Mouse (Mus musculus) MEL (cell line): ENCODE results near the gene Gm20521. TPM values are rescaled to one million over a fixed set of nuclear protein-coding genes. Genes with fewer than 3 reads are reported as not detected.
A peak's percentile ranks its signal among the peaks of the same experiment; 100 is the strongest.

Experiments used
- DNase-seq: peaks from one replicate; pipeline ENCODE4 v3.0.0; 2011; ENCODE audit warnings: low read depth, low spot score
- H3K27ac ChIP-seq: 2 replicates; pipeline ENCODE4 v1.5.1; 2012; ENCODE audit warnings: low read depth, mild to moderate bottlenecking, control low read depth, low read length, moderate library complexity; ENCODE audit not compliant: control insufficient read depth
- H3K27me3 ChIP-seq, 2 experiments: fragments of 150-350 bp in 1 of 2; sonication (generic) in 1 of 2; 2 replicates each; pipeline ENCODE4 v1.6.1; 2012; ENCODE audit warnings: low read length in 2 of 2, mild to moderate bottlenecking in 2 of 2, improper control_type of control experiment in 1 of 2, moderate library complexity in 1 of 2; ENCODE audit not compliant: insufficient read depth in 2 of 2, control insufficient read depth in 1 of 2
- H3K36me3 ChIP-seq, 2 experiments: 2 replicates each; pipeline ENCODE4 v1.6.1; 2012 to 2014; ENCODE audit warnings: low read length in 2 of 2, improper control_type of control experiment in 1 of 2, inconsistent platforms in 1 of 2, mild to moderate bottlenecking in 1 of 2; ENCODE audit not compliant: insufficient read depth in 2 of 2, control insufficient read depth in 1 of 2
- H3K4me1 ChIP-seq, 2 experiments: fragments of 150-350 bp in 1 of 2; sonication (generic) in 1 of 2; 2 replicates each; pipeline ENCODE4 v1.6.1; 2012; ENCODE audit warnings: low read length in 2 of 2, improper control_type of control experiment in 1 of 2, mild to moderate bottlenecking in 1 of 2; ENCODE audit not compliant: insufficient read depth in 2 of 2, control insufficient read depth in 1 of 2
- H3K4me3 ChIP-seq, 2 experiments: fragments of 150-350 bp in 1 of 2; sonication (generic) in 1 of 2; 2 replicates each; pipeline ENCODE4 v1.5.1; 2012; ENCODE audit warnings: low read depth in 2 of 2, low read length in 2 of 2, mild to moderate bottlenecking in 2 of 2, moderate library complexity in 2 of 2, control low read depth in 1 of 2, improper control_type of control experiment in 1 of 2; ENCODE audit not compliant: control insufficient read depth in 1 of 2, insufficient read depth in 1 of 2
- H3K79me2 ChIP-seq: 2 replicates; pipeline ENCODE4 v1.6.1; 2012; ENCODE audit warnings: mild to moderate bottlenecking, low read length, moderate library complexity; ENCODE audit not compliant: control insufficient read depth, poor library complexity, insufficient read depth
- H3K9ac ChIP-seq: 2 replicates; pipeline ENCODE4 v1.6.1; 2012; ENCODE audit warnings: low read depth, mild to moderate bottlenecking, control low read depth, low read length, moderate library complexity; ENCODE audit not compliant: control insufficient read depth, poor library complexity, severe bottlenecking
- H3K9me3 ChIP-seq: fragments of 150-350 bp; sonication (generic); replicated peaks from 2 replicates; pipeline ENCODE4 v1.6.1; 2012; ENCODE audit warnings: mild to moderate bottlenecking, low read length, improper control_type of control experiment, moderate library complexity; ENCODE audit not compliant: insufficient read depth
- BHLHE40 ChIP-seq: IDR thresholded peaks from 2 replicates; pipeline ENCODE4 v1.6.1; 2012; ENCODE audit warnings: low read depth, mild to moderate bottlenecking, inconsistent platforms, low read length, improper control_type of control experiment, borderline replicate concordance
- CHD1 ChIP-seq: IDR thresholded peaks from 2 replicates; pipeline ENCODE4 v1.6.1; 2012; ENCODE audit warnings: low read depth, mild to moderate bottlenecking, inconsistent platforms, low read length, improper control_type of control experiment
- CTCF ChIP-seq, 3 experiments: IDR thresholded peaks in 2 of 3; conservative IDR thresholded peaks in 1 of 3; 2 replicates each; pipeline ENCODE4 v1.5.1; 2011 to 2012; ENCODE audit warnings: low read length in 3 of 3, low read depth in 2 of 3, mild to moderate bottlenecking in 2 of 3, improper control_type of control experiment in 1 of 3, inconsistent platforms in 1 of 3, mixed read lengths in 1 of 3, moderate library complexity in 1 of 3; ENCODE audit not compliant: control insufficient read depth in 1 of 3, insufficient read depth in 1 of 3, poor library complexity in 1 of 3, severe bottlenecking in 1 of 3
- GATA1 ChIP-seq: IDR thresholded peaks from 2 replicates; pipeline ENCODE4 v1.6.1; 2011; ENCODE audit warnings: low read depth, low read length, improper control_type of control experiment
- KAT2A ChIP-seq: conservative IDR thresholded peaks from 2 replicates; pipeline ENCODE4 v1.6.1; 2012; ENCODE audit warnings: low read depth, low read length, improper control_type of control experiment, inconsistent platforms
- MAFK ChIP-seq: IDR thresholded peaks from 2 replicates; pipeline ENCODE4 v1.6.1; 2011; ENCODE audit warnings: low read depth, mild to moderate bottlenecking, low read length, improper control_type of control experiment, borderline replicate concordance
- MAX ChIP-seq: IDR thresholded peaks from 2 replicates; pipeline ENCODE4 v1.6.1; 2011; ENCODE audit warnings: low read length, improper control_type of control experiment
- MEF2A ChIP-seq: IDR thresholded peaks from 2 replicates; pipeline ENCODE4 v1.6.1; 2014; ENCODE audit warnings: low read depth, mild to moderate bottlenecking, inconsistent platforms, low read length, improper control_type of control experiment; ENCODE audit not compliant: poor library complexity, insufficient replicate concordance, severe bottlenecking; ENCODE audit errors: extremely low read depth
- RAD21 ChIP-seq: IDR thresholded peaks from 2 replicates; pipeline ENCODE4 v1.6.1; 2011; ENCODE audit warnings: mild to moderate bottlenecking, low read depth, low read length, improper control_type of control experiment
- SMC3 ChIP-seq: IDR thresholded peaks from 2 replicates; pipeline ENCODE4 v1.6.1; 2011; ENCODE audit warnings: low read depth, low read length, improper control_type of control experiment
- TAL1 ChIP-seq: IDR thresholded peaks from 2 replicates; pipeline ENCODE4 v1.6.1; 2012; ENCODE audit warnings: mild to moderate bottlenecking, inconsistent platforms, low read length, moderate library complexity, mixed read lengths
- TBP ChIP-seq: IDR thresholded peaks from 2 replicates; pipeline ENCODE4 v1.8.0; 2011; ENCODE audit warnings: low read depth, low read length, improper control_type of control experiment
- UBTF ChIP-seq: IDR thresholded peaks from 2 replicates; pipeline ENCODE4 v1.6.1; 2012; ENCODE audit warnings: low read depth, mild to moderate bottlenecking, inconsistent platforms, low read length, improper control_type of control experiment, moderate library complexity, borderline replicate concordance; ENCODE audit not compliant: insufficient read depth
- ZC3H11A ChIP-seq: IDR thresholded peaks from 2 replicates; pipeline ENCODE4 v1.6.1; 2012; ENCODE audit warnings: low read depth, mild to moderate bottlenecking, inconsistent platforms, low read length, improper control_type of control experiment
- ZMIZ1 ChIP-seq: IDR thresholded peaks from 2 replicates; pipeline ENCODE4 v1.6.1; 2012; ENCODE audit warnings: low read depth, mild to moderate bottlenecking, inconsistent platforms, low read length, improper control_type of control experiment, moderate library complexity
- polyA plus RNA-seq, 2 experiments: library from polyadenylated mRNA; stranded (reverse) in 1 of 2; unstranded in 1 of 2; fragments of >175 nt in 1 of 2; fragments of >200 nt in 1 of 2; gene quantifications; 2 replicates each; pipeline versions ENCODE4 v1.2.1 to v1.2.4; 2012; ENCODE audit warnings: low replicate concordance in 2 of 2, low read depth in 1 of 2; ENCODE audit not compliant: insufficient read length in 2 of 2, insufficient read depth in 1 of 2, missing spikeins in 1 of 2
- total RNA-seq: library from RNA; depleted of rRNA; stranded (reverse); fragments of 300-350 nt; gene quantifications from 2 replicates; pipeline ENCODE4 v1.2.3, GENCODE M21; 2012

Gene Gm20521
- total and polyA plus RNA-seq, 3 experiments = 0.58 to 3.4 TPM; not detected in 1

DNA sequence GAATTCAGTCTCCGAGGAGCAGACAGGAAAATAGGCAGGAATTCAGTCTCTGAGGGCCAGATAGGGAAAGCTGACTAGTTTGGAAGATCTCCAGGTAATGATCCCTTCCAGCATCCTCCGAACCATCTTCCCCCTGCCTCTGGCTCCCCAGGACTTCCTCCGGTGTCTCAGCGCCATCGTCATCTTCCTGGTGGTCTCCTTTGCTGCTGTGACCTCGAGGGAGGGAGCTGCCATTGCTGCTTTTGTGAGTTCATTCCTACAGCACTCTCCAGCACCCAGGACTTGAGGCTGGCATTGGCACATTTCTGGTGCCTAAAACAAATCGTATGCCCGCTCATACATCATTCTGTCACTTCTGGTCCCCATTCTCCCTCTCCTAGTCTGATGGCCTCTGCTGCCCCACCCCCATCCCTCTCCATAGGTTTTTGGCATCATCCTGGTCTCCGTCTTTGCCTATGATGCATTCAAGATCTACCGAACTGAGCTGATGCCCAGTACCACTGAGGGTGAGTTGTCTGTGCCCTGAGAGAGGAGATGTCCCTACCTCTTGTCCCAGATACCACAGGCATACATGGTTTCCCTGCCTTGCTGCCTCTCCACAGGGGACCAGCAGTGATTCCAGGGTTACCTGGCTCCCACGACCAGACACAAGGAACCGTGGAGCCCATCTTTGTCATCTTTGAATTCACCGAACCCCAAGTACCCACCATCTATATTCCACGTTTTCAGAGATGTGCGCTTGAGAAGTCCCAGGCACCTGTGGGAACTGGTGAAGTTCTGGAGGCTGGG is 55.4 kb downstream of the Gm20521 start:
- TF ChIP-seq CHD1 (no peak), MEF2A (no peak), GATA1 (no peak), TAL1 (no peak), BHLHE40 (no peak), MAFK (no peak), TBP (no peak), MAX (no peak)
- Histone ChIP-seq H3K4me3 (no peak overlapping the region), H3K36me3 (peaks cover 0 to 5% of the 10 kb centered on the region in 2 experiments; a peak in 1 of 4 replicates), H3K27me3 (peaks cover 0 to 1% of the 10 kb centered on the region in 2 experiments; a peak in 1 of 4 replicates), H3K9ac (no peak overlapping the region), H3K4me1 (peaks cover 0 to 8% of the 10 kb centered on the region in 2 experiments; a peak in 1 of 4 replicates), H3K79me2 (no peaks in the 10 kb centered on the region), H3K27ac (no peak overlapping the region), H3K9me3 (no peaks in the 10 kb centered on the region)
- DNase-seq = no peak

DNA sequence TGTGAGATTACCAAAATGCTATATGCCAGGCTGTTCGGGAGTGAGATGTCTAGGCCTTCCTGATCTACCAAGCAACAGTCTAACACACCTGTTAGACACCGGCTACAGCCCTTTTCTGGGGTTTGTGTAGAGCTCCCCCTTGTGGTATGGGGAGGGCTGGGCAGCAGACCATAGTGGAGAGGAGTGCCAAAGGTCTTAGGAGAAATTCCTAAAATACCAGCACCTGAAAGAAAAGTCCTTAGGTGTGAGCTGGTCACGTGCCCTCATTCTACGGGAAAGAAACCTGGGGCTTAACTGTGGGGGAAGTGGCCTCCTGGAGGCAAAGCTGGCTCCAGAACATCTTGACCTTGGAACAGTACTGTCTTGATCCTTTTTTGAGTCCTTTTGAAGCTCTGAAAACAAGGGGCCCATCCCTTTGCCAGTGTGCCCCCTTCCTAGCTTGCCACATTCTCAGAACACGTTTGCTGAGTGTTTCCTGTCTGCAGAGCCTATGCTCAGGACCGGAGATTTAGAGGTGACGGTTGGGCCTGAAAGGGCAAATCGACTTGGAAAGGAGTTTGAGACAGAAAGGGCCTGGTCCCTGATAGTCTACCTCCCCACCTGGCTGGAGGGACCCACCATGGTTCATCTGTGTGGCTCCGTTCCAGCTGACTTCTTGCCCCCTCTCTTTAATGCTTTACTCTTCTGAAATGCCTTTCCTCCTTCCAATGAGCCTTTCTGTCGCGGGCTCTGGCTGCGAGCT is 56.4 kb downstream of the Gm20521 start:
- H3K27me3 ChIP-seq = peaks cover 0 to 1% of the 10 kb centered on the region in 2 experiments; a peak in 1 of 4 replicates
- no peaks in the 10 kb centered on the region for H3K79me2 ChIP-seq

More for the DNA sequence above, 56.4 kb downstream of the Gm20521 start:
- Histone ChIP-seq H3K9ac (no peak overlapping the region), H3K4me3 (no peak overlapping the region), H3K4me1 (peaks cover 0 to 8% of the 10 kb centered on the region in 2 experiments; a peak in 1 of 4 replicates), H3K36me3 (peaks cover 0 to 5% of the 10 kb centered on the region in 2 experiments; a peak in 1 of 4 replicates), H3K9me3 (no peaks in the 10 kb centered on the region), H3K27ac (no peak overlapping the region)
- TF ChIP-seq ZC3H11A (peak; percentile 69), RAD21 (peak; percentile 83), UBTF (no peak), ZMIZ1 (no peak), KAT2A (no peak), MAFK (no peak), CTCF (IDR thresholded peaks at IDR 0.05 in 2 of 3, conservative IDR thresholded peaks at IDR 0.05 in 1 of 3; ENCODE audit: control insufficient read depth in 1 of 3, insufficient read depth in 1 of 3, low read depth in 2 of 3, low read length in 3 of 3, poor library complexity in 1 of 3, severe bottlenecking in 1 of 3) (peak; percentile 87 to 94 (median 88)), SMC3 (peak; percentile 89)
- peak; percentile 68 for DNase-seq
